Mouse (Mus musculus): ENCODE results near the gene Spib. TPM values are rescaled to one million over a fixed set of nuclear protein-coding genes. Genes with fewer than 3 reads are reported as not detected.

Gene Spib
- total RNA-seq, 4 experiments from 2014 or later, result 0.16 TPM; not detected in 3

DNA sequence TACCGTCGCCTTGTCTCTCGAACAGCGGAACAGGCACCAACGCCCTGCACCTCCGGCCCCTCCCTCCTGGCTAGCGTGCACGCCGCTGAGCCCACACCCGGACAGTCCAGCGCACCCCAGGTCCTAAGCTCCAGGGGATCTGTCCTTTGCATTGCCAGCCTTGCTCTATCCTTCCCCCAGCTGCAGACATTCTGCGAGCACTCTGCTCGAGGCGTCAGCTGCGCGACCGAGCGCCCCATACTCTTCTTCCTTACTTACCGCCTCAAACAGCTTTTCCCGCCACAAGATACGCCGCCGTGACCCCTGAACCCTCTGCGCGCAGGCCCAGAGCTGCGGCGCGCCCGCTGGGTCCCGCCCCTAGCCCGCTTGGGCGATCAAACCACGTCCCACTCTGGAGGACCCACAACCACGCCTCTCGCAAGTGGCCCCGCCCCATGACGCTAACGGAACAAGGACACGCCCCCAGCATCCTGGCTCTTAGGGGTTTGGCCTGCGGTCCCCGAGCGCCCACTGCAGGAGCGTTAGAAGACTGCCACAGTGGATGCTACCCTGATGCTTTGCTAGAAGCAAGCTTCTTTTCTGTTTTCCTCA is 16.7 kb upstream of the Spib start, which contains the start of gene Pold1:
Gene Pold1 (minus strand): TSS at position 353 of the 591 bp plus-strand sequence.
- DNase-seq (ENCODE audit: low spot score in 2 of 2), result peak; percentile 99

DNA sequence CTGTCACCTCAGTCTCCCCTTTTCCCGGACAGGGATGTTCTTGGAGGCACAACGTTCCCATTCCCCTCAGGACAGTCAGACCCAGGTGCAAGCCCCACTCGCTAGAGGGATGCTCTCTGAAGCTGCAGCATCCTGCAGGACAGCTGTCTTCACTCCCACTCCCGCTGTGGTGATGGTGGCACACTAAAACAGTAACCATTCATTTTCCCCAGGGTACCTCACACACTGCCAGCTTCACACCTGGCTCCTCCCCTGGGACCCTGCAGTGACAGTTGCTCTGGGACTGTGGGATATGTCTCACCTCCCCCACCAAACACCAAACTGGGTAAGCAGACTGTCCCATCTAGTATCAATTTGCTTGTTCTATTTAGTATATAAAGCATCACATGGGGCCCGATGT is 15.9 kb upstream of the Spib start:
- DNase-seq (ENCODE audit: low spot score in 2 of 2), result no peak

DNA sequence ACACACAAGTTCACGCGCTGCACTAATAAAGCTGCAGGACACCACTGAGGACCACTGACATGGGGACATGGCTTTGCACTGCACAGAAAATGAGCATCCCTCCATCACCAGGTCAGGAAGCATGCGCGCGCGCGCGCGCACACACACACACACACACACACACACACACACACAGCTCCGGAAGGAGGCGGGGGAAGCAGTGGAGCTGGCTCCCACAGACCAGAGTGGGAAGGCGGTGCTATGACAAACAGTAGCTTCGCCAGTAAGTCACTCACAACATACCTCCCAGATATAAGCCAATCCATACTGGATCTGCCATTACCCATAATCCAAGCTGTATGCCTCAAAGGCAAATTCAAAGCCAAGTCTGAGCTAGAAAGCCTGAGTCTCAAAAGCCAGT is 15.2 kb upstream of the Spib start:
- DNase-seq (ENCODE audit: low spot score in 2 of 2), result no peak

DNA sequence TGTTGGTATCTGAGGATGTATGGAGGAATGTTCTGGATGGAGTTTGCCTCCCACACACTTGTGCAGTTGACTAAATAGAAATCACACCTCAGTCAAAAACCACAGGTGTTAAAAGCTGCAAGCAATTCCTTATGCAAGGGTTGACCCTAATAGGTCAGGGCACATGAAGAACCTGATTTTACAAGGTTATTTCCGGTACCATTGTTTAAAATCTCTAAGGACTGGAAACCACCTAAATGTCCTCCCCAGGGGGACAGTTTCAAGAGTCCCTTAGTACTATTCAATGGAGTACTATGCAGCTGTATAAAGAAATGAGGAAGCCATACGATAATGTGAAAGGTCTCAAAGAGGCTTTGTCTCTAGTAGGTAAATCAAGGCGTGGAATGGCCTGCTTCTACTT is 14.4 kb upstream of the Spib start:
- DNase-seq (ENCODE audit: low spot score in 2 of 2), result no peak

DNA sequence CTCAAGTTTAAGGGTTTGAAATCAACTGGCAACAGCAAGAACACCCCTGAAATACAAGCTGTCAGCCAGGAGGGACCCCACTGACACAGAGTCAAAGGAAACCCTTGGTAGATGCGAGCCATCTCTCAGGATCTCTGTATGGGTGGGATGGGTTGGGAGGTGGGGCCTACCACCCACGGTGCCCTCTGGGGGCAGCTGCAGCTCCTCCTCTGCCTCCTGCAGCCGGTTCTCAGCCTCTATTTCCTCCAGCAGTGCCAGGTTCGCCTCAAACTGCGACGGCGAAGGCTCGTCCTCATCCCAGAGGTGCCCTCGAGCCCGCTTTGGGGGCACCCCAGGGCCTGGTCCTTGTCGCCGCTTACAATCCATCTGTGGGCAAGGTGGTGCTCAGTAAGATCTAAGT is 11.2 kb upstream of the Spib start:
- DNase-seq (ENCODE audit: low spot score in 2 of 2), result no peak

DNA sequence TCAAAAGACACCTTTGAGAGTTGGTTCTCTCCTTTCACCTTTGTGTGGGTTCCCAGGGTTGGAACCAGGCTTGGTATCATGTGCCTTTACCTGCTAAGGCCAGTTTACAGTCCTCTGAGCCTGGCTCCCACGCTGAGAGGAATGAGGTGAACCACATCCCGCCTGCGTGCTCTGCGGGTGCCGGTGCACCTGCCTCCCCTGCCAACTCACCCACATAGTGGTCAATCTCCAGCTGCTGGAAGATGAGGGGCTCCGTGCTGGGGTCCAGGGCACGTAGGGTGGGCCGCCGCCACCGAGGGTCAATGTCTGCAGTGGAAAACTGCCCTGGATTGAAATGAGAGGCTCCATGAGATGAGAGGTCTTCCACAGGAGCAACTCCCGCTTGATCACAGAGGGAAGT is 10.7 kb upstream of the Spib start:
- no peak for DNase-seq (ENCODE audit: low spot score in 2 of 2)

DNA sequence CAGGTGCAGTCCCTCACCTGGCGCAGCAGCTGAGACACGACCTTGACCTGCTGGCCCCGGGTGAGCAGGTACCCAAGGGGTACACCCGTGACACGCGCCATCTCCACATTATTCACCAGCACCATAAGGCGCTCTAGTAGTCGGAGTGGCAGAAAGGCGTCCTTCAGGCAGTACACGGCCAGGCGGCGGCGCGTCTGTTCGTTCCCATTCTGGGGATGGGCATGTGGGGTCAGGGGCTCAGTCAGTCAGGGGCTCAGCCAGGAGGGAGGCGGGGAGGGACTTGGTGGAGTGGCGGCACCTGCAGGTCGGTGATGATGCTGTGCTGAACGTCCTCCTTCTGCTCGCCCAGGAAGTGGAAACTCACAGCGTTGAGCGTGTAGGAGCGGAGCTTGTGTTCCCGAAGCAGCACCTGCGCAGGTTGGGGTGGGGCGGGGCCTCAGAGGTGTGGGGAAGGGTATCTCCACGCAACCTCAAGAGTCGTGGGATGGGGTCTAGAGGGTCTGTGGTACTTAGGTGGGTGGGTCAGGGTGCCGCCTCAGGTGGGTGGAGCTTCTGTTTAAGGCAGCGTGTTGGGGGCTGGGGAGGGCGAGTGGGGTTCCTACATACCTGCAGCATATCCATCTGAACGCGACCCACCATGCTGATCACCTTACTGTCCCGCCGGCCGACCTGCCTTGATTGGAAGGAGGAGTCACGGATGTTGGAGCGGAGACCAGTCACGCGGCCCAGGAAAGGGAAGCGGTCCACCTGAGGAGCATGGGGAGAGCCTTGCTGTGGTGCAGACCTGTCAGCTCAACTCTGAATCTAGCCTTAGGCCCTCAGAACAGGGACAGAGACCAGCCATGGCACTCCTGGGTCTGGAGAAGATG is 7.1 kb upstream of the Spib start:
- DNase-seq (ENCODE audit: low spot score in 2 of 2), result no peak

DNA sequence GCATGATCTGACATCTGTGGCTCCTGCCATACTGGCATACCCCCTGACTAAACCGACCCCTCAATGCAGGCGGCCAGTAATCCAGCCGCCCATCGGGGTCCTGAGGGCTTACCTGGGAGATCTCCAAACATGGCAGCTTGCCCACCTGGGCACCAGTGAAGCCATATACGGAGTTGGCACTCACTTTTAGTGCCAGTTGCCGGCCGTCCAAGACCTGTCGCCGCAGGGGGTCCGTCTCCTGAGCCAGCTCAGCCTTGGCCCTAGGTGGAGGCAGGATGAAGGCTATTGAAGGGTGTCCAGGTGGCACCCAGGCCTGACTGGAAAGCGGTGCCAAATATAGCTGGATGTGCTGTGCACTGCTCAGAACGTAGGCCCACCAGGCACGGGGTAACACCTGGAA is 5.6 kb upstream of the Spib start:
- DNase-seq (ENCODE audit: low spot score in 2 of 2), result no peak

DNA sequence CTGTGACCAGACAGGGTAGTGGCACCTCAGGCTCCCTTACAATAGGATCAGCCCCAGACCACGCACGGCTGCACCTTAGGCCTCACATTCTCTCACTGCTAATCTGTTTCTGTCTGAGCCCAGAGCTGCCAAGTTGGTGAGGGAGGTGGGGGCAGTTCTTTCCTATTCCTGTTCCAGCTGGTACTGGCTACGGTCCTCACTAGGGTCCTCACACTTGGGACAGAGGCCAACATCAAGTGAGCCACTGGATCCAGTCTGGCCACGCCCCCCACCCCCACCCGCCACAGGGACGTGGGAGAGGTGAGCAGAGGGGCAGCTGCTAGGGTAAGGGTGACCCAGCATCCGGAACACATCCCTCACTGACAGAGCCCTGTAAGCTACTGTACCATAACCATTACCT is 5.1 kb upstream of the Spib start:
- no peak for DNase-seq (ENCODE audit: low spot score in 2 of 2)

DNA sequence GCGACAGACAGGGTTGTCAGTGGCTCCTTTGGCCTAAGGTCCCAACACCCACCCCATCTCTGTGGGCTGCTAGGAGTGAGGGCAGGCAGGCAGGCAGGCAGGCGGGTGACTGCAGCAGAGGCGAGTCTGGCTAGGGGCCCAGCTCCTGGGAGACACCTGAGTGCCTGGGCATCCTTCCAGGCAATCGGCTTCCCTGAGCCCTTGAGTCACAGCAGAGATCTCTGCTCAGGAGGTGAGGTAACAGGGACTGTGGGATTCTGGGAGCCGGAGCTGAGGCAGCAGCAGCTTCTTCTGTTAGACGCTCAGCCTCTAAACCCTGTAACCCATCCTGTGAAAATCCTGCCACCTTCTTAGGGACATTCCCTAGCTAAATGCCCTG is 4.7 kb upstream of the Spib start:
- peak in 1 of 2 experiments; percentile 48 for DNase-seq (ENCODE audit: low spot score in 2 of 2)

DNA sequence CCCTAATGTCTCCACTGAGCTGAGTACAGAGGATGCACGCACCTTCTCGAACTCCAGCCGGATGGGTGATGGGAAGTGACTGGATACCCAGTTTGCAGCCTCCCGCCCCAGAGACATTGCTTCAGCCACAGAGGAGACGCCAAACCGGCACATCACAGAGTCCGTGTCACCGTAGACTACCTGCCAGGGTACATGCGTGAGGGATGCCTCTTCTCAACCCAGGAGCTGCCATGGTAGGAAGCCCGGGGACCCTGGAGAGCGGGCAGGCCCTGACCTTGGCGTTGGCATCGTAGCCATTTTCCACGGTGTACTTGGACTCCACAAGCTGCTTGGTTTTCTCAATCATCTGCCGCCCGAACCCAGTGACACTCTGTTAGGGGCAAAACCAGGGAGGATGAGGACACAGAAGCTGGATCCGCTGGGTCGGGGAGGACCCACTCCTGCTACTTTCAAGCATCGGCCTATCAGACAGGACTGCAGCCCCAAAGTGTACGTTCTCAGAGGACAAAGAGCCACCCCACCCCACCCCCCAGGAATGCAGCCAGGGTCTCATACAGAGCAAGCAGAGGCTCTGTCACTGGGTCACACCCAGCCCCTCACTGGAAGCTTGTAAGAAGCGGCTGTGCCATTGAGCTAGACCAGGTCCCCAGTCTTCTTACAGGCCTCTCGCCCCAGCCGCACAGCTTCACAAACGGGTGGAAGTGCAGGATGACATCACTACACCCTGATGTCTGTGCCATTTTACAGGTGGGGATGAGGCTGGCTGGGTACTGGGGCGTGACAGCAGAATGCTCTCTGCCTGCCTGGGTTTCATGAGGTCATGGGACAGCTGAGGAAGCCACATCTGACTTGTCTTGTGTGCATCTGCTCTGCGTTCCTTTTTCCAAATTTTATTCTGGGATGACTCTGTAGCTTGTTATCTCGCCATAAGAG is 4.1 kb upstream of the Spib start:
- no peak for DNase-seq (ENCODE audit: low spot score in 2 of 2)

DNA sequence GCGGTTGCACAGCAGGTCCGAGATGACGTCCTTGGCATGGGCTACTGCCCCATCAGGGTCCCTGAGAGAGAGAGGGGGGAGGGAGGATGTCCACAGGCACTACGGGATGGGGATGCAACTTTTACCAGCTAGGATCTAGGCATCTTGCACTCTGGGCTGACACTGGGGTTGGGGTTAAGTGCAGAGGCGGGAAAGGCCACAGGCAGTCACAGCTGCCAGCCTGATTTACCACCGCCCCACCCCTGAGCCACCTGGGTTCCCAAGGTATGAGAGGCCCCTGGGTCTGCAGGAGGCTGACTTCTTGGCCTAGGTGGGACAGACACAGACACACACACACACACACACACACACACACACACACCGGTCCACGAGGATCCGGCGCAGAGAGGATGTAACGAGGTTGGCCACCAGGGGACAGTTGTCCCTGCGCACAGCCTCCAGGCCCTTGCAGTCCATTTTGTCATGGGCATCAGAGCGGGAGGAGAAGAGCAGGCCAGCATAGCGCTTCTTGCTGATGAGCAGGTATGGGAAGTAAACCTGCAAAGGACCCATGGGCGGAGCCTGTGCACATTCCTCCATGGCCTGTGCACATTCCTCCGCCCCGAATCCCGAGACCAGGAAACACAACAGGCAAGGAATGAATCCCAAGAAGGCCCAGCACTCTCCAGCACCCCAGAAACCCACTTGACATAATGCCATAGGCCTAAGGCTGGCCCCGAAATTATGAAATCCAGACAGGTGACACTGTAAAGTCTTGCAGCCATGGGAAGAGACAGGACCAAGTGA is 3.0 kb upstream of the Spib start:
- no peak for DNase-seq (ENCODE audit: low spot score in 2 of 2)

DNA sequence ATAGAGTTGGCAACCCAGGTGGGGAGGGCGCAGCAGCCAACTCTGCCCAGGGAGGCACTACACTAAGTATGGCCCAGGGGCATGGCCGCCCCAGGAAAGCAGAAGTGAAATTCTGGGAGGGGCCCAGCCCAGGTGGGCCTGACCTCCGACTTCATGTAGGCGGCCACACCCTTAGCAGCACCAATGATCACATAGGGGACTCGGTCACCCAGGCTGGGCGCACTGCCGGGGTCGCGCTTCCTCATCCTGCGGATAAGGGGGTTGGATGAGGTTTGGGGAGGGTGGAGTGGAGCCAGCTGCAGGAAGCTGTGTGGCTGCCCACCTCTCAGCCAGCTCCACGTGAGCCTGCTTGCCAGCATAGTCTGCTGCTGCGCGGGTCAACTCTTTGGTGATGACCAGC is 2.4 kb upstream of the Spib start:
- DNase-seq (ENCODE audit: low spot score in 2 of 2), result no peak

DNA sequence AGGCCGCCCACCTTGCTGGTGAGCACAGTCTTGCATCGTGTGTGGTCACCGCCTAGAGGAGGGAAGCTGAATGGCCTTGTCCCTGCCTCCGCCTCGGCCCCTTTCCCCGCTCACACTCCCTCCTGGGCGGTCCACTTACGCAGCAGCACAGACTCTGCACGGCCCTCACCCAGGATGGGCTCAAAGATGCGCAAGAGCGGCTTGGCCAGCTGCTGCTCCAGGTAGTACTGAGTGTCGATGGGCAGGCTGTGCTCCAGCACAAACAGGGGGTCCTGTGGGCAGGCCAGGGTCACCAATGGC is 1.8 kb upstream of the Spib start:
- no peak for DNase-seq (ENCODE audit: low spot score in 2 of 2)

DNA sequence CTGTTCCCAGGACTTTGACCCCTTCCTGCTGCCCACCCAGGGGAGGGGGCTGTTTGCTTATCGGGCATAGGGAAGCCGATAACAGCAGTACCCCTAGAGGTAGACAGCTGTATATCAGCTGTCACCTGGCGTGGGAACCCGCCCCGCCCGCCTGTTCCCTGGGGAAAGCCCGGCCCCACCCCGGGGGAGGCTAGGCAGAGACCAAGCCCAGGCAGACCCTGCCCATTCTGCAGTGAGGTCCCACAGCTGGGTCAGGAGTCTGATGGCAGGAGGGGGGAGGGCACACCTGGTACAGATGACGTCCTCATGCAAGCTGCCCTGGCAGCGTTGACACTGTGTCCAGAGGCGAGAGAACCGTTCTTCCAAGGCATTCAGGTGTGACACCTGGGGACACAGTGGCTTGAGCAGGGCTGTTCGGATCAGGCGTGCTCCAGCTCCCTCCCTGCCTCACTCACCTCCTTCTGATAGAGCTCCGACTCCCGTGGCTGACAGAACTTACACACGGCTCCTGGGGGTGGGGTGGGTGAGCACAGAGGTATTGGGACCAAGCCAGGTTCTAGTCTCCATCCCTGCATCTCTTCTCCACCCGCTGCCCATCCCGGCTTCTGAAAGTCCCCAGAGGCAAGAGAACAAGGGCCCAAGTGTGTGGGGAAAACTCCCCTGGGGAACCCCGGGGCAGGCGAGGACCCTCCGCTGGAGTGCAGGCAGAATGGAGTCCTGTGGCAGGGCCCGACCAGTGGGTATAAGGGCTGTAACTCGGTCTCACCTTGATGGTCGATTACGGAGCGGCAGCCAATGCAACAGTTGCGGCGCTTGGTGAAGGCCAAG is 1.3 kb upstream of the Spib start:
- DNase-seq (ENCODE audit: low spot score in 2 of 2), result no peak

DNA sequence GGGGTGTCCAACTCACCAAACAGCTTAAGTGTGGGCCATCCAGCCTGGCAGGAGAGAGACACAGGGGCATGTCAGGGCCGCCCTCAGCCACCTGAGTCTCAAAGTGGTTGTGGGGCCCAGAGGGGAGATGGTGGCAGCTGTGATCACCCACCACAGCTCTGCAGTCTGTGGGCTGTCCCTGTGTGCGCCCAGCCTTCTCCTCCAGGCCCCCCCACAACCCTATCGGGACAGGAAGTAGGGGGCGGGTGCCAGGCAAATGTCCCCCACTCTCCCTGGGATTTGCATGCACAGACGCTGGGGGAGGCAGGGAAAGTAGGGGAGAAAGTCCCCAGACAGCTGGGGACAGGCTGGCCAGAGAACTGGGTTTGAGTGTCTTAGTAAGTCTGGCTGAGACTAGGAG is 664 bp downstream of the Spib start:
- no peak for DNase-seq (ENCODE audit: low spot score in 2 of 2)

DNA sequence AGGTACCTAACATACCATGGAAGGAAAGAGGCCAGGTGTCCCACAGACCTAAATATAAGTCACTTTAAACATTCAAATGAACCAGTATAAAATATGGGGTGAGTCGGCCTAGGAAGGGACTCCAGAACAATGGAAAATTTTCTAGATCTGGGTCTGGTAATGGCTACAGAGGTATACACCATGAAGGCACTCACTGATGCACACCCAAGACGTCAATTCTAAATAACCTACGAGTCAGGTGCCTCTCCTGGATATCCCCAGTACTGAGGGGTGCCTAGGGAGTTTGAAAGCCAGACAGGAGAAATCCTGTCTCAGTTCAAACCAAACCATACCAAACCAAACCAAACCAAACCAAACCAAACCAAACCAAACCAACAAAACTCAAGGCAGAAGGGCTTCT is 1.4 kb downstream of the Spib start:
- no peak for DNase-seq (ENCODE audit: low spot score in 2 of 2)

DNA sequence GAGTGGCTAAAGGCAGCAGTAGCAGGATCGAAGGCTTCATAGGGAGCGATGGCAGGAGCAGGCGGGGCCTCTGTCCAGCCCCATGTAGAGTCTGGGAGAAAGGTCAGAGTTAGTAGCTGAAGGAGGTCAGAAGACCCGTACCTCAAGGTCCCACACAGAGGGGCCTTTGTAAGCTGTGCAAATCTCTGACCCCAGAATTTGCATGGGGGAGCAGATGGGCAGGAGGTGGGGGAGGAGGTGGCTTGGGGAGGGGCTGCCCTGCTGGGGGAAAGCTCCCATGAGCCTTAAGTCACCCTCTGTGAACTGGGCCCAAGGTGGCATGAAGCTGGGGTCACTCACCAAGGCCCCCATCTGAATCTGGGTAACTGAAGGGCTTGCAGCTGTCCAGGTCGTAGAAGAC is 2.4 kb downstream of the Spib start:
- DNase-seq (ENCODE audit: low spot score in 2 of 2), result no peak

DNA sequence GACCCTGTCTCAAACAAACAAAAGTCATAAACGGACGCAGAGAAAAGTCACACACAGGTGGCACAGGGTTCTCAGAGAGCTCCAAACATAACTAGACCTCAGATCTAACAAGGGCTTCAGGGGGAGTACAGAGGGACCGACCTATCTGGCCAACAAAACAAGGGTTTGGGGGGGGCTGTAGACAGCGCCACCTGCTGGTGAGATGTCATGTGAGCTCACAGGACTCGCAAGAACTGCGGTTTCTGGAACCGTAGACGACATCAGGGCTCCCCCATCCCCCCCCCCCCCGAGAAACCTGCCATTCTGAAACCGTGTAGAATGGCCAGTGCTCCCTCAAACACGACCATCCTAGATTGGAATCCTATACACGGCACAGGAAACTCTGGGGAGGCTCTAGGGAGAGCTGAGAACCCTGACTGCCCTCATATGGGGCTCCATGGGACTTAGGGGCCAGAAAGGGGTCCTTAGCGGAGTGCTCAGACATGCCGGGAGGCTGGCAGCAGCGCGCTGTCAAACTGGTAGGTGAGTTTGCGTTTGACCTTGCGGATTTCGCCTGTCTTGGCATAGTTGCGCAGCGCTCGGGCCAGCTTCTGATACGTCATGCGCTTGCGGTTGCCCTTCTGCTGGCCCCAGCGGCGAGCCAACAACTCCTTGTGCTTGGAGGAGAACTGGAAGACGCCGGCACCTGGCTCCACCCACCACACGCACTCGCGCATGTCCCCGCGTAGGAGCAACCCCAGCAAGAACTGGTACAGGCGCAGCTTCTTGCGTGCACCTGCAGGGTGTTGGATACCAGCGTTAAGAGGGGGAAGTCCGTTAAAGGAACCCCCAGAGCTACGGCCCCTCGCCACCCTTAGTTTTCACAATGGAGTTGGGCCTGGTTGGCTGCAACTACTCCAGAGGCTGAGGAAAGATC is 4.1 kb downstream of the Spib start:
- DNase-seq (ENCODE audit: low spot score in 2 of 2), result peak; percentile 56 to 77

Data from layer of hippocampus, adult 8-10 months (tissue).